Mouse (Mus musculus): ENCODE measurements around the gene Srebf2.

Gene Srebf2

GRCm38 (mm10) chr15:82156902-82157301 is 9.9 kb downstream of the Srebf2 start:
- DNase-seq (ENCODE audit: low spot score): no peak

GRCm38 (mm10) chr15:82158243-82159035 is 11.5 kb downstream of the Srebf2 start:
- no peak for DNase-seq (ENCODE audit: low spot score)

- no peak for DNase-seq (ENCODE audit: low spot score)
Measured at GRCm38 (mm10) chr15:82159471-82159870, 12.5 kb downstream of the Srebf2 start.

- no peak for DNase-seq (ENCODE audit: low spot score)
Measured at GRCm38 (mm10) chr15:82160731-82161640, 14.0 kb downstream of the Srebf2 start.

GRCm38 (mm10) chr15:82161965-82162600 is 15.1 kb downstream of the Srebf2 start:
- no peak for DNase-seq (ENCODE audit: low spot score)

GRCm38 (mm10) chr15:82163356-82164060 is 16.5 kb downstream of the Srebf2 start:
- DNase-seq (ENCODE audit: low spot score): no peak

GRCm38 (mm10) chr15:82164061-82164399 is 17.0 kb downstream of the Srebf2 start:
- no peak for DNase-seq (ENCODE audit: low spot score)

GRCm38 (mm10) chr15:82164496-82164895 is 17.5 kb downstream of the Srebf2 start:
- DNase-seq (ENCODE audit: low spot score): no peak

- peak; percentile 83 for DNase-seq (ENCODE audit: low spot score)
Measured at GRCm38 (mm10) chr15:82165332-82166239, 18.6 kb downstream of the Srebf2 start.

- peak; percentile 51 for DNase-seq (ENCODE audit: low spot score)
Measured at GRCm38 (mm10) chr15:82166240-82167100, 19.5 kb downstream of the Srebf2 start.

GRCm38 (mm10) chr15:82167201-82168168 is 20.5 kb downstream of the Srebf2 start:
- DNase-seq (ENCODE audit: low spot score): no peak

GRCm38 (mm10) chr15:82169671-82170070 is 22.7 kb downstream of the Srebf2 start:
- DNase-seq (ENCODE audit: low spot score): no peak

GRCm38 (mm10) chr15:82170437-82171377 is 23.7 kb downstream of the Srebf2 start:
- no peak for DNase-seq (ENCODE audit: low spot score)

GRCm38 (mm10) chr15:82172648-82173047 is 25.7 kb downstream of the Srebf2 start:
- DNase-seq (ENCODE audit: low spot score): no peak

- no peak for DNase-seq (ENCODE audit: low spot score)
Measured at GRCm38 (mm10) chr15:82175091-82175490, 28.1 kb downstream of the Srebf2 start.

GRCm38 (mm10) chr15:82177743-82178290 is 30.8 kb downstream of the Srebf2 start:
- DNase-seq (ENCODE audit: low spot score): no peak

GRCm38 (mm10) chr15:82181131-82181530 is 34.1 kb downstream of the Srebf2 start:
- DNase-seq (ENCODE audit: low spot score): no peak
